Mouse (Mus musculus) lung, adult 2 months (tissue): ENCODE measurements around the gene Rapgef3.

Source experiments
- CTCF ChIP-seq: fragments of 200-500 bp; IDR thresholded peaks from 2 replicates; pipeline ENCODE4 v1.5.1; 2011; ENCODE audit warnings: mild to moderate bottlenecking, low read length, control low read depth; ENCODE audit not compliant: insufficient read depth
- POLR2A ChIP-seq: fragments of 200-500 bp; IDR thresholded peaks from 2 replicates; pipeline ENCODE4 v1.6.1; 2011; ENCODE audit warnings: low read depth, mild to moderate bottlenecking, control low read depth, low read length, borderline replicate concordance; ENCODE audit errors: extremely low read depth

GRCm38 (mm10) chr15:97780611-97781031, 12.8 kb upstream of the Rapgef3 start:
- no peak for TF ChIP-seq CTCF
- no peak for TF ChIP-seq POLR2A
